Mouse (Mus musculus) embryonic fibroblast, embryonic 13.5 days (primary cell): Measurements from ENCODE around the gene Pcp4.

Experiments used
- CTCF ChIP-seq: IDR thresholded peaks from 2 replicates; pipeline ENCODE4 v1.5.1; 2011; ENCODE audit warnings: mild to moderate bottlenecking, control low read depth, low read length, moderate library complexity, borderline replicate concordance; ENCODE audit not compliant: insufficient read depth
- POLR2A ChIP-seq: IDR thresholded peaks from 2 replicates; pipeline ENCODE4 v1.6.1; 2011; ENCODE audit warnings: low read depth, mild to moderate bottlenecking, control low read depth, low read length, moderate library complexity

DNA sequence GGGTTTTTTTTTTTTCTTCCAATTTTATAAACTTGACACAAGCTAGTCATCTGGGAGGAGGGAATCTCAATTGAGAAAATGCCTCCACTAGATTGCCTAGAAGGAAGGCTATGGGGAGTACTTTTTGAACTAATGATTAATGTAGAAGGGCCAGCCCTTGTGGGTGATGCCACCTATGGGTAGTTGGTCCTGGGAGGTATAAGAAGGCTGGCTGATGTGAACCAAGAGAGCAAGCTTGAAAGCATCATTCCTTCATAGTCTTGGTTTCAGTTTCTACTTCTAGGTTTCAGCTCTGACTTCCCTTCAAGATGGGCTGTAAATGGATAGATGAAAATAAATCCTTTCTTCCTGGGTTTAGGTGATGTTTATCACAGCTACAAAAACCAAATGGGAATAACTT, 13.3 kb upstream of the Pcp4 start:
- TF ChIP-seq CTCF (no peak), POLR2A (no peak)
